Mouse (Mus musculus): Measurements from ENCODE around the gene Foxc2. TPM values are rescaled to one million over a fixed set of nuclear protein-coding genes. Genes with fewer than 3 reads are reported as not detected.

Gene Foxc2
- polyA plus RNA-seq, 1 experiment: 14.6 TPM

- Histone ChIP-seq H3K27ac (ENCODE audit: insufficient read depth, low read length) (peak overlapping the region; percentile 47), H3K4me3 (ENCODE audit: insufficient read depth, low read length) (peak overlapping the region; percentile 83), H3K4me1 (ENCODE audit: control insufficient read depth, insufficient read depth, low read length) (peaks cover under 1% of the 10 kb centered on the region; the same call in 1 of the 2 replicates)
- no peak for TF ChIP-seq CTCF (IDR thresholded peaks at IDR 0.05; ENCODE audit: borderline replicate concordance, insufficient read depth, low read length)
- TF ChIP-seq POLR2A (IDR thresholded peaks at IDR 0.05; ENCODE audit: low read depth, low read length): no peak
These were observed 1.9 kb downstream of the Foxc2 start for GRCm38 (mm10) chr8:121117906-121118305.

DNA sequence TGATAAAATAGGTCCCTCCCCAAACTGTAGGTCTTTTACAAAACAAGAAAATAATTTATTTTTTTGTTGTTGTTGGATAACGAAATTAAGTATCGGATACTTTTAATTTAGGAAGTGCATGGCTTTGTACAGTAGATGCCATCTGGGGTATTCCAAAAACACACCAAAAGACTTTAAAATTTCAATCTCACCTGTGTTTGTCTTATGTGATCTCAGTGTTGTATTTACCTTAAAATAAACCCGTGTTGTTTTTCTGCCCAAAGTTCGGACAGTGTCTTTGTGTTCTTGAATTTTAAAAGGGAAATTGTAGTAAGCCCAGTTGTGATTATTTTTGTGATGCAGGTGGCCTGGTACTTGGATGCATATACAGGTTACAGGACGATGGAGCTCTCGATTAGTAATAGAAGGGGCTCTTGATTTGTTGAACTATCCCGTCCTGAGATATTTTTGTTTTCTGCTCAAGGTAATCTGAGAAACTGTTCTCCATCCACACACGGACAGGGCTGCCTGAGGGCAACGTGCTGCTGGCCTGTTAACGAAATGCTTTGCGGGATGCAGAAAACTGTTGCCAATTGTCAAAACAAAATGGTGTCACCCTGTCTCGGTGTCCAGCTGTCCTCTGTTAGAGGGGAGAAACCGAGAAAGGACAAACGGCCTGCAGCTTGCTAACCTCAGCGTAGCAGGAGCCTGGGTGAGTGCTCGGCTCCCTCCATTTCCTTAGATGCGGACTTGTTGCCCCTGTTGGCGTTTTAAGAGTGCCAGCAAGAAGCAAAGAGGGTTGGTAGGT is 2.9 kb downstream of the Foxc2 start:
- Histone ChIP-seq H3K4me3 (ENCODE audit: insufficient read depth, low read length) (peak overlapping the region; percentile 83), H3K4me1 (ENCODE audit: control insufficient read depth, insufficient read depth, low read length) (peaks cover 3% of the 10 kb centered on the region; the same call in 1 of the 2 replicates), H3K27ac (ENCODE audit: insufficient read depth, low read length) (peak overlapping the region; percentile 14; the same call in 1 of the 2 replicates)
- no peak for TF ChIP-seq CTCF (IDR thresholded peaks at IDR 0.05; ENCODE audit: borderline replicate concordance, insufficient read depth, low read length)
- no peak for TF ChIP-seq POLR2A (IDR thresholded peaks at IDR 0.05; ENCODE audit: low read depth, low read length)

- no peak for TF ChIP-seq POLR2A (IDR thresholded peaks at IDR 0.05; ENCODE audit: low read depth, low read length)
- no peak for TF ChIP-seq CTCF (IDR thresholded peaks at IDR 0.05; ENCODE audit: borderline replicate concordance, insufficient read depth, low read length)
- Histone ChIP-seq H3K4me1 (ENCODE audit: control insufficient read depth, insufficient read depth, low read length) (peaks cover 3% of the 10 kb centered on the region), H3K4me3 (ENCODE audit: insufficient read depth, low read length) (peak overlapping the region; percentile 83), H3K27ac (ENCODE audit: insufficient read depth, low read length) (peak overlapping the region; percentile 53)
These were observed 3.9 kb downstream of the Foxc2 start for GRCm38 (mm10) chr8:121119635-121120455.

- peaks cover 3% of the 10 kb centered on the region for H3K4me1 ChIP-seq (ENCODE audit: control insufficient read depth, insufficient read depth, low read length)
- TF ChIP-seq POLR2A (IDR thresholded peaks at IDR 0.05; ENCODE audit: low read depth, low read length) (no peak), CTCF (IDR thresholded peaks at IDR 0.05; ENCODE audit: borderline replicate concordance, insufficient read depth, low read length) (no peak)
- H3K4me3 ChIP-seq (ENCODE audit: insufficient read depth, low read length): peak overlapping the region; percentile 83
These were observed 4.8 kb downstream of the Foxc2 start for GRCm38 (mm10) chr8:121120456-121121419.

GRCm38 (mm10) chr8:121121704-121122103 is 5.7 kb downstream of the Foxc2 start:
- Histone ChIP-seq H3K27ac (ENCODE audit: insufficient read depth, low read length) (peak overlapping the region; percentile 34), H3K4me1 (ENCODE audit: control insufficient read depth, insufficient read depth, low read length) (peaks cover 3% of the 10 kb centered on the region), H3K4me3 (ENCODE audit: insufficient read depth, low read length) (no peak overlapping the region)
- no peak for TF ChIP-seq POLR2A (IDR thresholded peaks at IDR 0.05; ENCODE audit: low read depth, low read length)
- TF ChIP-seq CTCF (IDR thresholded peaks at IDR 0.05; ENCODE audit: borderline replicate concordance, insufficient read depth, low read length): no peak

More at GRCm38 (mm10) chr8:121120456-121121419, 4.8 kb downstream of the Foxc2 start:
- peak overlapping the region; percentile 53 for H3K27ac ChIP-seq (ENCODE audit: insufficient read depth, low read length)

GRCm38 (mm10) chr8:121122368-121122767 is 6.4 kb downstream of the Foxc2 start:
- no peak overlapping the region for H3K4me3 ChIP-seq (ENCODE audit: insufficient read depth, low read length)
- peaks cover 3% of the 10 kb centered on the region for H3K4me1 ChIP-seq (ENCODE audit: control insufficient read depth, insufficient read depth, low read length)
- TF ChIP-seq CTCF (IDR thresholded peaks at IDR 0.05; ENCODE audit: borderline replicate concordance, insufficient read depth, low read length) (no peak), POLR2A (IDR thresholded peaks at IDR 0.05; ENCODE audit: low read depth, low read length) (no peak)
- peak overlapping the region; percentile 16; the same call in 1 of the 2 replicates for H3K27ac ChIP-seq (ENCODE audit: insufficient read depth, low read length)

DNA sequence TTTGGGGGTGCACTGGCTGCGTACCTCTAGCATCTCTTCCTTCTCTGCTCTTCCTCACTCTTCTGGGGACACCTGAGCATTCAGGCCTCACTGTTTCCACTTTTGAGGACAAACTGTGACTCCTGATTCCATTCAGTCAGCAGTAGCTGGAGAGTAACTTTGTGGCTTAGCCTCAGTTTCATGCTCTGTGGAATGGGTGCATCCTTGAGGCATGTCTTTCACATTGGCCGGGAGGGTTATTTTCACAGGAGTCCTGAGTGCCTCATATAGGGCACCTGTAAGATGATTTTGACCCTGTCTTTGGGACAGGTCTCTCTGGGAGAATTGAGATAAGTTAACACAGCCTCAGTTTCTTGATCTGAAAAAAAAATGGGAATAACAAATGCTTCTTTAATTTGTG is 7.1 kb downstream of the Foxc2 start:
- H3K4me1 ChIP-seq (ENCODE audit: control insufficient read depth, insufficient read depth, low read length): peaks cover 3% of the 10 kb centered on the region
- H3K27ac ChIP-seq (ENCODE audit: insufficient read depth, low read length): 0 out of 2 replicates have a peak overlapping the region, but pooled peaks have one; percentile 6
- H3K4me3 ChIP-seq (ENCODE audit: insufficient read depth, low read length): no peak overlapping the region
- TF ChIP-seq POLR2A (IDR thresholded peaks at IDR 0.05; ENCODE audit: low read depth, low read length): no peak
- no peak for TF ChIP-seq CTCF (IDR thresholded peaks at IDR 0.05; ENCODE audit: borderline replicate concordance, insufficient read depth, low read length)

DNA sequence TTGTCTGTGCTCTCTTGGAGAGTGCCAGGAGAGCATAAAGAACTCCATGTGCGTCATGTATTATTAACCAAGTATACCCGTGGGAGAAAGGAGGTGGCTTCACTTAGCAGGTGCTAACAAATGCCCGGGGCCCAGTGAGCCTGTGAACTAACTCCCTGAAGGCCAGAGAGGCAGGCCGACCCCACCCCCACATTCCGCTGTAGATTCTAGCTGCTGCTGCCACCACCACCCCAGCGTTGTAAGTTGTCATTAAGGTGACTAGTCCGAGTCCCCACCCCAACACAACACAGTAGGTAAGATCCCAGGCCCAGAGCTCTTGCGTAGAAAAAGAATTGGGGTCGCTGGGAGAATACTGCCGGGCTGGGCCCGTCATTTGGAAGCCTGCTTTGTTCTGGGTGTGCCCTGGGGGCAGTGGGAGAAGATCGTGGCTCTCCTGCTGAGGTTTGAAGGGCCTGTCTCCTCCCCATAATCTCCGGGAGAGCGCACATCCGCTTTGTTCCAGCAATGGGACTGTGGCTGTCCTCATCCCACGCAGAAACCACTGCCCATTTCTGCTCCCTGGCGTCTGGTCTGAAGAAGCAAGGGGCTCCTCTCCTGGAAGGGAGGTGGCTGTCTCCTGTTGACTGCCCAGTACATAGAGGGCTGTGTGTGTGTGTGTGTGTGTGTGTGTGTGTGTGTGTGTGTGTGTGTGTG is 8.7 kb downstream of the Foxc2 start:
- H3K4me3 ChIP-seq (ENCODE audit: insufficient read depth, low read length): 0 out of 2 replicates have a peak overlapping the region, but pooled peaks have one; percentile 19
- H3K4me1 ChIP-seq (ENCODE audit: control insufficient read depth, insufficient read depth, low read length): peaks cover 3% of the 10 kb centered on the region
- peak overlapping the region; percentile 83 for H3K27ac ChIP-seq (ENCODE audit: insufficient read depth, low read length)
- TF ChIP-seq POLR2A (IDR thresholded peaks at IDR 0.05; ENCODE audit: low read depth, low read length) (peak; percentile 18; the same call in 1 of the 2 replicates), CTCF (IDR thresholded peaks at IDR 0.05; ENCODE audit: borderline replicate concordance, insufficient read depth, low read length) (no peak)

Measured in embryonic fibroblast, embryonic 13.5 days (primary cell).